Mouse (Mus musculus) bone marrow, adult 2 months (tissue): ENCODE data around the gene Dgki.

Experiments
- CTCF ChIP-seq: fragments of 200-500 bp; IDR thresholded peaks from 2 replicates; pipeline ENCODE4 v1.5.1; 2011; ENCODE audit warnings: low read length, control low read depth; ENCODE audit not compliant: control insufficient read depth, insufficient read depth
- POLR2A ChIP-seq: fragments of 200-500 bp; IDR thresholded peaks from 2 replicates; pipeline ENCODE4 v1.6.1; 2011; ENCODE audit warnings: low read depth, mild to moderate bottlenecking, control low read depth, low read length, borderline replicate concordance; ENCODE audit not compliant: control insufficient read depth

- no peak for TF ChIP-seq CTCF
- TF ChIP-seq POLR2A = no peak
Observed at GRCm38 (mm10) chr6:37011597-37011996, 288.4 kb downstream of the Dgki start.
